Mouse (Mus musculus) megakaryocyte-erythroid progenitor cell, adult 5-6 weeks (primary cell): ENCODE measurements around the gene Tmem132d. TPM values are rescaled to one million over a fixed set of nuclear protein-coding genes. Genes with fewer than 3 reads are reported as not detected.
A peak's percentile ranks its signal among the peaks of the same experiment; 100 is the strongest.
"Not testable (repeated sequence)": the region's sequence is repeated elsewhere in the genome, so short reads cannot be mapped to it uniquely, and the experiment has no call there.

Source experiments
- ATAC-seq: replicated peaks from 2 replicates; pipeline ENCODE4 v1.8.0; 2016; ENCODE audit warnings: mild to moderate bottlenecking, inconsistent platforms; ENCODE audit not compliant: severe bottlenecking, poor library complexity, low FRiP score, low TSS enrichment
- total RNA-seq, 2 experiments: library from RNA; stranded (forward) in 1 of 2; stranded (reverse) in 1 of 2; fragments of 200-1000, 215-1000 nt in 1 of 2; fragments of >200 nt in 1 of 2; fragmentation: Nextera tagmentation in 1 of 2; gene quantifications; 2 replicates each; pipeline ENCODE4 v1.2.3; 2014 to 2017

Gene Tmem132d
- total RNA-seq, 2 experiments from 2014 or later: not detected

GRCm38 (mm10) chr5:127859719-127860118 lies 573.2 kb downstream of the Tmem132d start:
- ATAC-seq: no peak

DNA sequence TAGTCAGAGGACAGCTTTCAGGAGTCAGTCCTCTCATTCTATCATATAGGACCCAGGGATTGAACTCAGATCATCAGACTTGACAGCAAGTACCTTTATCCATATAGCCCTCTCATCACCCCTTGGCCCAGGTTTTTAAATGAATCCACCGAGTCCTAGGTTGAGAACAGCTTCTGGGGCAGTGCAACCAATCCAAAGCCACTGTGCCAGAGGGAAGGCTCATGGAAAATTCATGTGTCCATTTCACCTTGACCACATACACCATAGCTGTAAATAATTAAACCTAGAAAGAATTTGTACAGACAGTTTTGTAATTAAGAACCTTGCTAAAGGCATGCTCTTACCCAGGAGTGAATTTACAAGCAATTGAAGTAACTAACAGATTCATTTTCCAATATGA lies 580.6 kb downstream of the Tmem132d start:
- no peak for ATAC-seq

DNA sequence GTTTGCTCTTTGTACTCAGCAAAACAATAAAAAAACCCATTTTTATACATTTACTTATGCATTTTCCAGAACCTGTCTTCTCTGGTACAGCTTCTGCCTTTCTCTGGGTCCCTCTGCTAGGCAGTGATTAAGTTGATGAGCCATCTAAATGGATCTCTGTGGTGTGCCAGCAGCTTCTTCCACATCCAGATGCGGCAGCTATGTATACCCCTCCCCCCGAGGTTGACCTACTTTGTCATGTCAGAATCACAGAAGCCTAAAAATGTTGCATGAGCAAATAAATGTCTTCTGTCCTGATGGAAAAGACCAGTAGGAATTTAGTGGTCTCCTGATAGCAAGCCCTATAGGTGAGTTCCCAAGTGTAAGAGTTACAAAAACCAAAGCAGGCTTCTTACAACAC lies 601.1 kb downstream of the Tmem132d start:
- ATAC-seq: no peak

- no peak for ATAC-seq
Measured at GRCm38 (mm10) chr5:127830831-127831230, 602.0 kb downstream of the Tmem132d start.

DNA sequence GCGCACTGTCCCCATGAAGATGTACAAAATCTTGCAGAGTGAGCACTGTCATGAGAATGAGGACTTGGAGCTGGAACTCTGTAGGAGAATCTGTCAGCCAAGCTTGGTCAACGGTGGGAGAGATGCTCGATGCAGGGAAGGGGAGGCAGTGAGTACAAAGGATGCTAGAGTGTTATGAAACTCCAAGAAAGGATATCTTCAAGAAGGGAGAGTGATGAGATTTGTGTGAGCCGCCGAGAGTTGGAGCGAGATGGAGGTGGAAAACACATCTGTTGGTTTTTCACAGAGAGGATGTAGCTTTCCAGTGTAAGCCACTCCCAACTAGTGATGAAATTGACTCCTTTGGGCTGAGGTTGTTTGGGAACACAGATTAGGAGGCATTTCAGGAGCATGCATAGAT lies 604.1 kb downstream of the Tmem132d start:
- no peak for ATAC-seq

- no peak for ATAC-seq
Measured at GRCm38 (mm10) chr5:127821960-127822359, 610.9 kb downstream of the Tmem132d start.

DNA sequence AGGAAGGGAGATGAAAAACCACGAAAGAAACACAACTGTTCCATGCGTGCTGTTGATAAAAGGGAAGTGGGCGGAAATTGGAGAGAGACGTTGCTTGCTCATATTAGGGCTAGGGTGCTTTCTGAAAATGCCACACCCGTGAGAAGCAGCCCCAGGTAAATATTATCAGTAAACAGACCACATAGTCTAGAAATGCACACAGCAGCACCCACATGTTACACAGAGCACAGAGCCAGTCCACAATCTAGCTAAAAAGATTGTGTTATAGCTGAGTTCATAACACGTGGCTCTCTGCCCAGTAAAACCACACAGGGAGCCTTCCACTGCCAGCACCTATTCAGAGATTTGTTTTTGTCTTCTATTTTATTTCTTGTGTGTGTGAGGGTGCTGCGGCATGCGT lies 617.6 kb downstream of the Tmem132d start:
- ATAC-seq: no peak

DNA sequence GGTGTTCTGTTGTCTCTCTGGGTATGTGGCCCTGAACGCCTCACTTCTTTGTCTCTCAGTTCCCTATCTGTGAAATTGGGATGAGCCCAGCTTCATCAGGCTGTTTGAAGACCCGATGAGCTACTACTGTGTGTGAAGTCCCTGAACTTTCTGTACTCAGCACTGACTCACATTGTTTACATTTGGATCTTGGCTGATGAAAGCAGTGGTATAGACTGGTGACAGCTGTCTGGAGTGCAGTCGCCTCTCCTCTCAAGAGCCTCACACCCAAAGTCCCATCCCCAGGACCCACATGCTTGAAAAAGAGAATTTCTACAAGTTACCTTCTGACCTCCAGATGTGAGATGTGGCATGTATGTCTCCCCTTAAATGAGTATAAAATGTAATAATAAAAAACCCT lies 625.5 kb downstream of the Tmem132d start:
- no peak for ATAC-seq

DNA sequence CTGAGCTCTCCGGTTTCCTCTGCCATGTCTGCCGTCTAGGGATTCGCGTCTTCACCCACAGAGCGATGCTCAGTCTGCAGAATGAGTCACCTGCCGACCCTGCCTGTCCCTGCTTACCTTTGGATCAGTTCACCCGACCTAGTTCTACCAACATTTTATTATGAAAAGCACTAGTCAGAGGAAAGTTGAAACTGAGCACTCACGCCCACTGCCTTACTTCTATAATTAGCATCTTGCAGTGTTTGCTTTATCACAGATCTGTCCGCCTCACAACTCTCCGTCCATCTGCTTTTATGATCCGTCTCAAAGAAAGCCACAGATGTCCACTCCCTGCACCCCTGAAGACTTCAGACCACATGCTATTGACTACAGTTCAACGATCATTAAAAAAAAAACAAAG lies 626.0 kb downstream of the Tmem132d start:
- ATAC-seq: no peak

DNA sequence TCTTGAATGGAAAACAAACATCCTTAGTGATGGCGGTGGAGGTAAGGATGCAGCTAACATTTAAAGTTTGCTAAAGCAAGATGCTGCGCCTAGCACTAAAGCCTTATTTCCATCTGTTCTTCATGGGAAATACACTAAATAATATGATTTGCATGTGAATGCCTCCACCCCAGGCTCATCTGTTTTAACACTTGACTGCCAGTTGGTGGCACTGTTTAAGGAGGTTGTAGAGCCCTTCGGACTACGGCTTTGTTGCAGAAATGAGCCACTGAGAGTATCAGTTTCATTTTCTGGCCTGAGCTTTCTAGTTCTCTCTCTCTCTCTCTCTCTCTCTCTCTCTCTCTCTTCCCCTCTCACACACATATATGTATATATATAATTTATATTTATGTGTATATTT lies 632.0 kb downstream of the Tmem132d start:
- ATAC-seq: no peak

- ATAC-seq: no peak
Measured at GRCm38 (mm10) chr5:127781221-127781620, 651.7 kb downstream of the Tmem132d start.

DNA sequence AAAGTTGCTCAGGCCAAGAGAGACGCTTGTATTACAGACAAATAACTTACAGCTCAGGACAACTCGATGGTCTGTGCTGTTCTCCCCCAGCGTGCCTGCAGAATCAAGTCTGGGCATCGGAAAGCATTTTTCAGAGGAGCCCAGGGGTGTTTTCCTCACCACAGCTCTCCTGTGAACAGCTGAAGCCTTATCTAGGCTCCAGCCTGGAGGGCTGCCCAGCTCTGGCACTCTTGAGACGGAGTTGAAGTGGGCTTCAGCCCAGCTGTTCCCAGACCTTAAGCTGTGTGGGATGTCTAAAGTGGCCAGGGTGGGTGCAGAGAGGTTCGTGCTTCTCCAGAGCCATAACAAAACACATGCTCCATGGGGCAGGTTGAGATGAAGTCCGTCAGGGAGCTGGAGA lies 657.1 kb downstream of the Tmem132d start:
- ATAC-seq: no peak

- no peak for ATAC-seq
Measured at GRCm38 (mm10) chr5:127758576-127758975, 674.3 kb downstream of the Tmem132d start.

DNA sequence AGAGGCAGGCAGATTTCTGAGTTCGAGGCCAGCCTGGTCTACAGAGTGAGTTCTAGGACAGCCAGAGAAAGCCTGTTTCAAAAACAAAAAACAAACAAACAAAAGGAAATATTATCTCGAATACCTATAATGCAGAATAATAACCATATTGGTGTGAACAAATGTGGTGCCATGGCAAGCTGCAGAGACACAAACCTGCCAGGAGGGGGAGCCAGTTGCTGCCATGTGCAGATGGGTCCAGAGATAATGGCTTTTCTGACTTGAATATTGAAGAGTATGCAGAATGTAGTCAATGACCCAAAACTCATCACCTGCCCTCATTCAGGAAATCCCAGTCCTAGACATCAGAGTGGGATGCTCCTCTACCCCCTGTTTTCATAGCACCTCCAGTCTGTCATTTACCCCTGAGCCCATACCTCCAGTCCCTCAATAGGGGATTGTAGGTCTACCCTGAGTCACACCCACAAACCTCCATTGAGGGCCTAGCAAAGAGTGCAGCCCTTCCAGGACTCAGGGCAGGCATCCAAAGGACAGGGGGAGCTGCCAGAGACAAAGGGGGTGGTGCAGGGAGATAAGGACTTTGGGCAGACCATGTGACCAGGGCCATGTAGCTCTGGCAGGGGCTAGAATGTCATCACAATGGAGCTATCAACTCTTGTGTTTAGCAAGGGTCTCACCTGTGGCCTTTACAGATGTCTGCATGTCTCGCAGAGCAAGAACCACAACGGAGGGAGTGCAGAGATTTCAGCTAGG lies 676.0 kb downstream of the Tmem132d start:
- ATAC-seq: peak; percentile 93

DNA sequence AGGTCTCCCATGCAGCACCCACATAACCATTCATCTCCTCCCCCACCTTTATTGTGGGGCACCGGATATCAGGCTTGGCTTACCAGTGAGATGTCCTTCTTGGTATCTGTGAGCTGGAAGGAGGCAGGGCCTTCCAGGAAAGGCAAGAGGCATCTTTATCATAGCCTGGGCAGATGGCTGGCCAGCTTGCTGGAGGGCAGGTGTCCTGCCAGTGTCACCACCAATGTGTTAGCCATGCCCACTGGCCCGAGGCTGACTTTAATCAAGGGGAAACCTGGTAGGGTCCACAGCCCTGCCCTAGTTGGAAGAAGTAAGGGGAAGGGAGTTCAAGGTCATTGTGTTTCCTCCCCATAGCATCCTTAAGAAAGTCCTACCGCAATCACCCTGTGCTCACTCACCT lies 676.9 kb downstream of the Tmem132d start:
- ATAC-seq: no peak

DNA sequence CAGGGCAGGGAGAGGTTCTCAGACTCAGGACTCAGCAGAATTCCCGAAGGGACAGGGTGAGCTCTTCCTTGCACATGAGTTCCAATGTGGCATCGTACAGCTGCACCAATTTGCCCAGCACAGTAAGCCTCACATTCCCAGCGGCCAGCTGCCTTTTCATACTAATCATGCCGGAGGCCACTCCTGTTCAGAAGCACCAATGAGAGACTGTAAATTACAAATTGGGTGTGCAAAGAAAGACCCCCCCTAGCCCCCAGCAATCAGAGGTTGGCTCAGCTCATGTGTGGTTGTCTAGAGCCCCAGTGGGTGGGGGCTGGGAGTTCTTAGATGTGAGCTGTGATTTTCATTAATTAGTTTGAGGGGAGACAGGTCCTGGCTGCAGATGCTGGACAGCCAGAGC lies 677.3 kb downstream of the Tmem132d start:
- no peak for ATAC-seq

DNA sequence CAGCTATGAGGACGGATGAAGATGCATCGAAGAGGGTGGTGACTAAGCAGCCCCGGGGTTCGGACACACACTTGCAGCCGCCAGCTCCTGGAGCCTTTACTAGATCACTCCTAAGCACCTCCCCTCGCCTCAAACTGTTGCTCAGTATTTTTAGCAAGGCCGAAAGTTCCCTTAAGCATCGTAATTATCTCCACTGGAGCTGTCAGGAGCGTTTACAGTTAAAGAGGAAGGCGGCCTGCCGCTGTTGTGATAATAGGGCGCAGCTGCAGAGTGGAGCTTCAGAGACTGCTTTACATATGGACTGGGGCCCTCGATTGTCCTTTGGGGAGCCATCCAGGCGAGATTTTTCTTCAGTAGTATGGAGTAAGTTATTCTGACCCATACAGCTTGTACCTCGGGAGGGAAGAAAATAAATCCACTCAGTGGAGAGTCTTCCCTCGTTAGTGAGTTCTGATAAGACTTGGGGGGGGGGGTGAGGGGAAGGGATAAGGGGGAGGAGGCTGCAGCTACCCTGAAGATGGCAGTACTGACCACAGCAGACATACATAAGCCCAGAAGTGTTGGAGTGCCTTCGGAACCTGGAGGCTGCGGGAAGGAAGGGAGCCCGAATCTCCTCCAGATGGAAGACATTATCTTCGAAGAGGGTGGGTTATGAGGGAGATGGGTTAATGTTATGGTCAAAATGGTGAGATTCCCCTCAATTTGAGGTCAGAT lies 681.5 kb downstream of the Tmem132d start:
- ATAC-seq: peak; percentile 80

- ATAC-seq: not testable (repeated sequence)
Measured at GRCm38 (mm10) chr5:127749540-127749939, 683.3 kb downstream of the Tmem132d start.

DNA sequence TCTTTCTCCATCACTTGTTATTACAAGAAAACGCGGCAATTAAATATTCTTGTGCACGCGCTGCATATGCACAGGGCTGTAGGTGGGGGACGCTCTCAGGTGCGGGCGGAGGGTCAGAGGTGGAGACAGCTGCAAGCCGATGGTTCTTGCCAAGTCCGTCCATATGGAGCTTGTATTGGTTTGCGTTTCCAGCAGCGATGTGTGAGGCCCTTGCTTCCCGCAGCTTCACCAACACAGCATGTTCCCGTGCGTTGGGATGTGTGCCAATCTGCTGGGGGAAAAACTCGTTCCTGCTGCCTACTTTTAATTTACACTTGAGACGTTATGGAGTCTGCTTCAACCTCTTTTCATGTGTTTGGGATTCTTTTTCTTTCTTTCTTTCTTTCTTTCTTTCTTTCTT lies 691.5 kb downstream of the Tmem132d start:
- ATAC-seq: no peak
